Mouse (Mus musculus) embryonic facial prominence, embryonic 11.5 days (tissue): Measurements from ENCODE around the gene Gm42906. TPM values are rescaled to one million over a fixed set of nuclear protein-coding genes. Genes with fewer than 3 reads are reported as not detected.

Source experiments
- ATAC-seq: fragments of 200-750 bp; cut with Nextera tagmentation; replicated peaks from 2 replicates; pipeline ENCODE4 v1.8.0; 2017; ENCODE audit warnings: low read depth; ENCODE audit not compliant: insufficient number of reproducible peaks, low FRiP score, low TSS enrichment
- DNase-seq: peaks from one replicate; pipeline ENCODE4 v3.0.0-alpha.2; 2015; ENCODE audit warnings: low spot score
- H3K27ac ChIP-seq: fragments of 300-500 bp; sonication (generic); replicated peaks from 2 replicates; pipeline ENCODE4 v1.5.1; 2014; ENCODE audit warnings: mild to moderate bottlenecking, low read depth, low read length, control low read depth
- H3K27me3 ChIP-seq: fragments of 300-500 bp; sonication (generic); 2 replicates; pipeline ENCODE4 v1.6.1; 2014; ENCODE audit warnings: mild to moderate bottlenecking, low read length, moderate library complexity, mixed read lengths; ENCODE audit not compliant: control insufficient read depth, insufficient read depth
- H3K36me3 ChIP-seq: fragments of 300-500 bp; sonication (generic); replicated peaks from 2 replicates; pipeline ENCODE4 v1.6.1; 2014; ENCODE audit warnings: low read depth, mild to moderate bottlenecking, low read length, moderate library complexity, mixed read lengths; ENCODE audit not compliant: control insufficient read depth, insufficient read depth
- H3K4me1 ChIP-seq: fragments of 300-500 bp; sonication (generic); 2 replicates; pipeline ENCODE4 v1.6.1; 2014; ENCODE audit warnings: low read length, mixed read lengths; ENCODE audit not compliant: control insufficient read depth, insufficient read depth
- H3K4me2 ChIP-seq: fragments of 300-500 bp; sonication (generic); 2 replicates; pipeline ENCODE4 v1.6.1; 2014; ENCODE audit warnings: low read depth, mild to moderate bottlenecking, control low read depth, low read length, moderate library complexity
- H3K4me3 ChIP-seq: fragments of 300-500 bp; sonication (generic); 2 replicates; pipeline ENCODE4 v1.5.1; 2014; ENCODE audit warnings: low read depth, low read length, control low read depth
- H3K9ac ChIP-seq: fragments of 300-500 bp; sonication (generic); replicated peaks from 2 replicates; pipeline ENCODE4 v1.6.1; 2014; ENCODE audit warnings: mild to moderate bottlenecking, control low read depth, low read length
- H3K9me3 ChIP-seq: fragments of 300-500 bp; sonication (generic); replicated peaks from 2 replicates; pipeline ENCODE4 v1.6.1; 2016; ENCODE audit warnings: mild to moderate bottlenecking, low read length, inconsistent platforms, mixed read lengths; ENCODE audit not compliant: control insufficient read depth
- WGBS: fragments of 180-500 bp; shearing (Covaris S2); extraction: QIAGEN DNeasy Blood & Tissue Kit; methylation state at CpG from one replicate; pipeline ENCODE4 v1.1.7; 2014; 5-methylcytosine and 5-hydroxymethylcytosine counted together
- polyA plus RNA-seq: library from polyadenylated mRNA; unstranded; fragments of >200 nt; fragmentation: Nextera tagmentation; extraction: Ambion mirVana; gene quantifications from 2 replicates; pipeline ENCODE4 v1.2.1, GENCODE M21; 2014

Gm42906 gene
- polyA plus RNA-seq, 1 experiment from 2014 or later: not detected

DNA sequence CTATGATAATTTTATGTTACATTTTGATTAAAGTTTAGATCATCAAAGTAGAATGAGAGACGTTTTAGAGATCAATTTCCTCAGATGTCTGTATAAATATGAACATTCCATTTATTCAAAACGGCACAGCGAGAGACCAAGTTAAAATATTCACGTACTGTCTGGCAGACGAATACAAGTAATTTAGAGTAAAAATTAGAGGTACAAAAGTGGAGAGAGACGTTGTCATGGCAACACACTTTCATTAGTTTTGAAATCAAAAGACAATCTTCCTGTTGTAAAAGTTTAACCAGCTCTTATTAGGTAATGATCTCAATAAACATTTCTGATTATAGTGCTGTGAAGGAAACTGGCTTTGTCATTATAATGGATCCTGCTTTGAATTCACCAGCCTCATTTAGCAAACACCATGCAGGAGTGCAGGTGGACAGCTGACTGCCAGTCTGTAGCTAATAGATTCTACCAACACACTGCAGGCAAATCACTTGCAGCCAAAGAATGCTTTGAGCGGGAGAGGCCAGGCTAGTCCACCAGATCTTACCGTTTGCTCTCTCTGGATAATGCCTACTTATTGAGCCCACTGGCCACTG lies 22.6 kb downstream of the Gm42906 start:
- WGBS: 75% methylated on average over 8 of the region's 8 CpGs
- H3K27me3 ChIP-seq: no peaks in the 10 kb centered on the region
- DNase-seq (no peak), ATAC-seq (no peak)
- H3K27ac ChIP-seq: no peak overlapping the region
- no peaks in the 10 kb centered on the region for H3K4me1 ChIP-seq
- no peak overlapping the region for H3K9ac ChIP-seq
- H3K9me3 ChIP-seq: no peaks in the 10 kb centered on the region
- no peaks in the 10 kb centered on the region for H3K36me3 ChIP-seq
- H3K4me2 ChIP-seq: no peak overlapping the region
- H3K4me3 ChIP-seq: no peak overlapping the region

DNA sequence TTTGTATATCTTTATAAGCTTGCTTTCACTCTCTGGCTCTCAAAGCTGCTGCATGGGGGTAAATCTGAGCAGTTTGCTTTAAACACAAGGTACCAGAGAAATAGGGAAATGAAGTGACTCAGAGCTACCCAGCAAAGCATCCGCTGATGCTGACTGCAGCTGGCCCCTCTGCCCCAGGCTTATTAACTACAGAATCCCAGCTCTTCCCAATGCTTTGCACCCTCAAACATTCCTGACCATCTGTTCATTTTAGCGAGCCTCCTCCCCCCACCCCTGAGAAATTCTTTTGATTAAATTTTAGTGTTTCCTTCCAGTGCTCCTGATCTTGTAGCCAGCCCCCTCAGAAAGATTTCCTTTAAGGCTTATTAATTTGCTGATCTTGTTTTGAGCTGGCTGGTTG lies 24.4 kb downstream of the Gm42906 start:
- ATAC-seq: no peak
- H3K9ac ChIP-seq: no peak overlapping the region
- DNase-seq: no peak
- no peaks in the 10 kb centered on the region for H3K4me1 ChIP-seq
- H3K4me3 ChIP-seq: no peak overlapping the region
- no peaks in the 10 kb centered on the region for H3K27me3 ChIP-seq
- H3K9me3 ChIP-seq: no peaks in the 10 kb centered on the region
- 54% methylated on average over 2 of the region's 2 CpGs for WGBS
- H3K4me2 ChIP-seq: no peak overlapping the region
- no peaks in the 10 kb centered on the region for H3K36me3 ChIP-seq
- no peak overlapping the region for H3K27ac ChIP-seq

DNA sequence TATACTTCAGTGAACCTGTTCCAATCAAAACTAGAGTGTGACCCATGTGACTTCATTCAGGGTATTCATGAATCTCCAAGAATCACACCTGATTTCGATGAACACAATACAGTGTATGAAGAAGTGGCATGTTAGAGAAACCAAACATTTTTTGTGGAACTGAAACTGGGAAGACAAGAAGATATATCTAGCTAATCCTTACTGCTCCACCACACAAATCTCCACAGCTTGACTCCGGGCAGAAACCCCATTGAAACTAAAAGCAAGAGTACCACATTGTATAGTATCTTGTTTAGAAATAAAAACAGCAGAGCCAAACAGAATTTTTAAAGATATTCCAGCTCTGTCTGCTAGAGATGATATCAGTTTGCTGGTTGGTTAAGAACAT lies 27.4 kb downstream of the Gm42906 start:
- Histone ChIP-seq H3K4me2 (no peak overlapping the region), H3K27ac (no peak overlapping the region), H3K9me3 (no peaks in the 10 kb centered on the region), H3K36me3 (no peaks in the 10 kb centered on the region), H3K4me1 (no peaks in the 10 kb centered on the region), H3K9ac (no peak overlapping the region), H3K4me3 (no peak overlapping the region), H3K27me3 (no peaks in the 10 kb centered on the region)
- WGBS: 93% methylated on average over 2 of the region's 2 CpGs
- DNase-seq: no peak
- no peak for ATAC-seq

DNA sequence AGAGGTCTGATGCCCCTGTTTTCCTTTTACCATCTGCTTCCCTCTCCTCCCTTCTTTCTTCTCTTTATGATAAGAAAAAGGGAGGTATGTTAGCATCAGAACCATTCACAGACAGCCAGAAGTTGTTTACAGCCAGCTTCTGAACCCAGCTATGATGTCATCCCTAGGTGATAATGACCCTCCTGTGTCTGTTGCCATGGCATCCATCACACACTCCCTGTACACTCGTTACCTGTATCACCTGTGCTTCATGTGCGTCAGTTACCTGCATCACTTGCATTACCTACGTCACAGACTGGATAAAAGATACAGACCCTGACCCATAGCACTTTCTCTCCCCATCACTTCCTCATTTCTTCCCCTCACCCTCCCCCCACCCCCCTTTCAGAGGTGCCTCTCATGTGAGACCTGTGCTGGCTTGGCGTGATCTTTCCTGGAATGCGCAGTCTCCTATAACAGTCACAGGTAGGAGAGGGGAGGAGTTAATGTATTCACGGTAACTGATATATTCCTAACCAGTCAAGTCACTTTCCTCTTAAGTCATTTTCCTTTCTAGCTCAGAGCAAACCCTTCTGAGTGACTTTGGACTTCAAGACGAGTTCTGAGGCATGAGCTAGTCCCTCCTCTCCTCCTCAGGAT lies 27.9 kb downstream of the Gm42906 start:
- Histone ChIP-seq H3K9ac (no peak overlapping the region), H3K27ac (no peak overlapping the region), H3K9me3 (no peaks in the 10 kb centered on the region), H3K27me3 (no peaks in the 10 kb centered on the region), H3K4me3 (no peak overlapping the region), H3K4me1 (no peaks in the 10 kb centered on the region), H3K36me3 (no peaks in the 10 kb centered on the region), H3K4me2 (no peak overlapping the region)
- DNase-seq (no peak), ATAC-seq (no peak)
- 71% methylated on average over 7 of the region's 7 CpGs for WGBS

DNA sequence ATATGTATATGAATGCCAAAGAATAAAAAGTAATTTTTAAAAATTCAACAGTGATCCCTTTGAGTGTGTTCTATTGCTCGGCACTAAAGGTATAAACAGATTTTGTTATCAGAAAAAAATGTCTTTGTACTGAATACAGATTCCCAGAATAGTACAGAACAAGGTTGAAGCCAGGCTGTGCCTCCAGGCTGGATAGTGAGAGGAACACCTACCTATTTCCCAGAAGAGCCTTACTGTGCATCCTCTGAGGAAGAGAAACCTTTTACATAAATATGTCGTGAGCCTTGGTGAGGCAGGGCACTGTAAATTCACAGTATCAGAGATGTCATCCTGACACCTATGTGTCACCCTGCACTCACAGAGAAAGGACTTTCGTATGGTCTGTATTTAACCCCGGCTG lies 31.8 kb downstream of the Gm42906 start:
- Histone ChIP-seq H3K27ac (no peak overlapping the region), H3K27me3 (no peaks in the 10 kb centered on the region), H3K36me3 (no peaks in the 10 kb centered on the region), H3K4me3 (no peak overlapping the region), H3K9me3 (no peaks in the 10 kb centered on the region), H3K4me1 (no peaks in the 10 kb centered on the region), H3K9ac (no peak overlapping the region), H3K4me2 (no peak overlapping the region)
- no peak for ATAC-seq
- no peak for DNase-seq
- WGBS: 79% methylated on average over 4 of the region's 4 CpGs

DNA sequence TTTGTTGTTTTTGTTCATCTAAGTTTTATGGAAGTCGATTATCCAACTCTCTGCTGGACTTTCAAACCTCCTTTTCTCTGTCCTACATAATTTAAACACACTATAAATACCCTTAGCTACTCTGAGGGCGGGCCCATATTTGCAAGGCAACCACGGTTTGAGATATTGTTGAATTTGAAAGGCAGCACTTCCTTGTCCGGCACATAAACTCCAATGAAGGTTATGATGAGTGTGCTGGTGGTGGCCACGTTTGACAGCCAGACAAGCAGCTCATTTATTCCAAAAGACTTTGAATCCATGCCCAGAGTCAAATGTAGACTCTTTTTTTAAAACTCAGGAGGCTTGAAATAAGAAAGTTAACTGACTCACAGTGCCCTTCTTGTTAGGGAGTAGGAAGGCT lies 33.3 kb downstream of the Gm42906 start:
- Histone ChIP-seq H3K9me3 (no peaks in the 10 kb centered on the region), H3K36me3 (no peaks in the 10 kb centered on the region), H3K4me3 (no peak overlapping the region), H3K4me2 (no peak overlapping the region), H3K27me3 (no peaks in the 10 kb centered on the region), H3K9ac (no peak overlapping the region), H3K27ac (no peak overlapping the region), H3K4me1 (no peaks in the 10 kb centered on the region)
- DNase-seq (no peak), ATAC-seq (no peak)
- WGBS: 74% methylated on average over 5 of the region's 5 CpGs

DNA sequence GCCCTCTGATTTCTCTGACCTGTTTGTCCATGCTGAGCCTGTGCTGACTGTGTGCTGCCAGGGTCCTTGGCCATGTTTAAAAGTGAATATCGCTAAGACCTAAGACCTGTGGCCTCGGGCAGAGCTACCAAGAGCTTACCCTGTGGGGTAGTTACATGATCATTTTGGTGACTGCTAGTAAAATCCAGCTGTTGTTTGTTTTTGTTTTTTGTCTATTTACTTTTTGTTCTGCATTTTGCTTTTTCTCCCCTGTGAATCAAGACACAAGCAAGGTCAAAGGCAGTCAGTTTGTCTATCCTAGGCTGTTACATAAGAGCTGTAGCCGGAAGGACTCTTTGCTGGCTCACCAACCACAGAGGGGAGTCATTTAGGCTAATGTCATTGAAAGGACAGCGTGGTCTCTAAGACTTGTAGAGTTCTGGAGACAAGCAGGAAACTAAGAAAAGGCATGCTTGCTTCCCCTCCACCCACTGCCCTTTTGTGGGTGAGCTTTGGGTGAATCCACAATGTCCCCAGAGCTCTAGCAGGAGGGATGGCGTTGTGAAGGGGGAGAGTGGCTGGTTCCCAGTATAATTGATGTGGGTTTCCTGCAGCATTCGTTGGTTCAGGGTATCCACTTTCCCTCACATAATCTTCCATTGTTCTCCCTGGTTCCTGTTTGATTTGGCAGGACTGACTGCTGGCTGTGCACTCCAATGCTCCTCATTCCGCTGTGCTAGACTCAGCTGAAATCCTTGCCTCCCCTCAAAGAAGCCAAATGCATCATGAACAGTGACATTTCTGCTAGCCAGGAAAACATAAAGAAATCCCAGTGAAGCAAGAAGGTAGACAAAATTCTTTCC lies 33.9 kb downstream of the Gm42906 start:
- no peaks in the 10 kb centered on the region for H3K36me3 ChIP-seq
- H3K27me3 ChIP-seq: no peaks in the 10 kb centered on the region
- H3K4me3 ChIP-seq: no peak overlapping the region
- no peaks in the 10 kb centered on the region for H3K4me1 ChIP-seq
- 52% methylated on average over 7 of the region's 7 CpGs for WGBS
- no peak overlapping the region for H3K27ac ChIP-seq
- DNase-seq: no peak
- no peaks in the 10 kb centered on the region for H3K9me3 ChIP-seq
- no peak overlapping the region for H3K9ac ChIP-seq
- no peak overlapping the region for H3K4me2 ChIP-seq
- ATAC-seq: no peak

DNA sequence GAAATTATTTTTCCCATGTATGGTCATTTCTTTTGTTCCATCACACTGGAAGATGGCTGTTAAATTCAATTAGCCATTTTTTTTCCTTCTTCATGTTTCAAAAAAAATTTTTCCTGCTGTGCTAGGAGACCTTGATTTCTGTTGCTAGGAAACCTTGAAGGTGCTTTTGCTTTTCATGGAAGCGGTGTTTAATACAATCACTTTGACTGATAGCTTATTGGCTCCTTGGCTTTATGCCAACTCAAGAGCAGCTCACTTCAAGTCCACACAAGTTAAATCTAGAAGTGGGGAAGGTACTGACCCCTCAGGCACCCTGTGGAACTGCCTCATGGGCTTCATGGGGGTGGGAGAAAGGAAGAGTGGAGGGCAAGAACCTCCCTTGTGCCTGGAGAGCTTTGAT lies 38.1 kb downstream of the Gm42906 start:
- no peaks in the 10 kb centered on the region for H3K36me3 ChIP-seq
- no peaks in the 10 kb centered on the region for H3K9me3 ChIP-seq
- DNase-seq (no peak), ATAC-seq (no peak)
- no peaks in the 10 kb centered on the region for H3K27me3 ChIP-seq
- no peaks in the 10 kb centered on the region for H3K4me1 ChIP-seq
- 82% methylated on average over 1 of the region's 1 CpGs for WGBS
- H3K9ac ChIP-seq: no peak overlapping the region
- no peak overlapping the region for H3K27ac ChIP-seq
- H3K4me3 ChIP-seq: no peak overlapping the region
- no peak overlapping the region for H3K4me2 ChIP-seq
